Mouse (Mus musculus): ENCODE measurements around the gene Grin2a. TPM values are rescaled to one million over a fixed set of nuclear protein-coding genes. Genes with fewer than 3 reads are reported as not detected.

Grin2a gene
- polyA plus RNA-seq, 1 experiment from 2014 or later, result 0.65 TPM

DNA sequence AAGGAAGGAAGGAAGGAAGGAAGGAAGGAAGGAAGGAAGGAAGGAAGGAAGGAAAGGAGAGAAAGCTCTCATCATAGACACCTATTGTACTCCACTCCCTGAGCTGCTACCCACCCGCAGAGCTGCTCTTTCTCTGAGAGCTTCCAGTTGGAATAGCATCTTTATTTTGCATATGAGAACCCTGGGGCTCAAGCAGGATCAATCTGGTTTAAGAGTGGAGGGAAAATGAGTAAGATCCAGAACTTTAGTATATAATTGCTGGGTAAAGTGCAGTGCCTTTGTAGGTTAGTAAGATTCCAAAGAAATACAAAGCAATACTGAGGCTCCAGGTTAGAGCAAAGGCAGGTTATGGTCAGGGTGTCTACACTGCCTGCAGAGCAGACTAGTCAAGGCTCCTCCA is 6.2 kb upstream of the Grin2a start:
- WGBS, result 48% methylated on average over 1 of the region's 1 CpGs
- Histone ChIP-seq H3K36me3 (ENCODE audit: control insufficient read depth, insufficient read depth, low read length) (no peaks in the 10 kb centered on the region), H3K9me3 (replicated peaks; ENCODE audit: control insufficient read depth, low read length) (no peaks in the 10 kb centered on the region), H3K27ac (ENCODE audit: low read length) (no peak overlapping the region), H3K4me1 (ENCODE audit: control insufficient read depth, insufficient read depth, low read length) (no peaks in the 10 kb centered on the region), H3K4me3 (replicated peaks; ENCODE audit: low read length) (no peak overlapping the region), H3K9ac (ENCODE audit: low read length) (no peak overlapping the region), H3K4me2 (ENCODE audit: low read depth, low read length) (no peak overlapping the region), H3K27me3 (ENCODE audit: control insufficient read depth, insufficient read depth, low read length) (peaks cover 4% of the 10 kb centered on the region; the same call in 1 of the 2 replicates)
- no peak for ATAC-seq (ENCODE audit: insufficient read depth, low FRiP score)

GRCm38 (mm10) chr16:9999926-10000325 is 4.6 kb upstream of the Grin2a start:
- Histone ChIP-seq H3K4me1 (ENCODE audit: control insufficient read depth, insufficient read depth, low read length) (no peaks in the 10 kb centered on the region), H3K9me3 (replicated peaks; ENCODE audit: control insufficient read depth, low read length) (no peaks in the 10 kb centered on the region), H3K4me3 (replicated peaks; ENCODE audit: low read length) (no peak overlapping the region), H3K36me3 (ENCODE audit: control insufficient read depth, insufficient read depth, low read length) (no peaks in the 10 kb centered on the region), H3K4me2 (ENCODE audit: low read depth, low read length) (no peak overlapping the region), H3K9ac (ENCODE audit: low read length) (no peak overlapping the region), H3K27me3 (ENCODE audit: control insufficient read depth, insufficient read depth, low read length) (peaks cover 20% of the 10 kb centered on the region), H3K27ac (ENCODE audit: low read length) (no peak overlapping the region)
- 58% methylated on average over 5 of the region's 5 CpGs for WGBS
- ATAC-seq (ENCODE audit: insufficient read depth, low FRiP score), result no peak

GRCm38 (mm10) chr16:9997931-9998330 is 2.6 kb upstream of the Grin2a start:
- H3K4me2 ChIP-seq (ENCODE audit: low read depth, low read length), result no peak overlapping the region
- peaks cover 39% of the 10 kb centered on the region for H3K27me3 ChIP-seq (ENCODE audit: control insufficient read depth, insufficient read depth, low read length)
- no peak for ATAC-seq (ENCODE audit: insufficient read depth, low FRiP score)
- H3K36me3 ChIP-seq (ENCODE audit: control insufficient read depth, insufficient read depth, low read length), result no peaks in the 10 kb centered on the region
- H3K4me3 ChIP-seq (replicated peaks; ENCODE audit: low read length), result no peak overlapping the region
- H3K27ac ChIP-seq (ENCODE audit: low read length), result no peak overlapping the region
- peaks cover 4% of the 10 kb centered on the region; the same call in 1 of the 2 replicates for H3K4me1 ChIP-seq (ENCODE audit: control insufficient read depth, insufficient read depth, low read length)
- no peak overlapping the region for H3K9ac ChIP-seq (ENCODE audit: low read length)
- H3K9me3 ChIP-seq (replicated peaks; ENCODE audit: control insufficient read depth, low read length), result no peaks in the 10 kb centered on the region

GRCm38 (mm10) chr16:9995814-9996210 is 452 bp upstream of the Grin2a start:
- Histone ChIP-seq H3K4me1 (ENCODE audit: control insufficient read depth, insufficient read depth, low read length) (peaks cover 7% of the 10 kb centered on the region; the same call in 1 of the 2 replicates), H3K9ac (ENCODE audit: low read length) (no peak overlapping the region), H3K4me2 (ENCODE audit: low read depth, low read length) (no peak overlapping the region; the same call in 1 of the 2 replicates), H3K9me3 (replicated peaks; ENCODE audit: control insufficient read depth, low read length) (no peaks in the 10 kb centered on the region), H3K27me3 (ENCODE audit: control insufficient read depth, insufficient read depth, low read length) (peaks cover 56% of the 10 kb centered on the region), H3K27ac (ENCODE audit: low read length) (no peak overlapping the region), H3K36me3 (ENCODE audit: control insufficient read depth, insufficient read depth, low read length) (no peaks in the 10 kb centered on the region), H3K4me3 (replicated peaks; ENCODE audit: low read length) (no peak overlapping the region)
- WGBS, result 26% methylated on average over 13 of the region's 13 CpGs
- ATAC-seq (ENCODE audit: insufficient read depth, low FRiP score), result no peak

- H3K9me3 ChIP-seq (replicated peaks; ENCODE audit: control insufficient read depth, low read length), result no peaks in the 10 kb centered on the region
- WGBS, result under 1% methylated on average over 47 of the region's 51 CpGs
- H3K9ac ChIP-seq (ENCODE audit: low read length), result no peak overlapping the region
- H3K27me3 ChIP-seq (ENCODE audit: control insufficient read depth, insufficient read depth, low read length), result peaks cover 56% of the 10 kb centered on the region
- peak overlapping the region; percentile 30 for H3K4me3 ChIP-seq (replicated peaks; ENCODE audit: low read length)
- peak; percentile 41 for ATAC-seq (ENCODE audit: insufficient read depth, low FRiP score)
- H3K36me3 ChIP-seq (ENCODE audit: control insufficient read depth, insufficient read depth, low read length), result no peaks in the 10 kb centered on the region
- H3K4me2 ChIP-seq (ENCODE audit: low read depth, low read length), result peak overlapping the region; percentile 50
- H3K4me1 ChIP-seq (ENCODE audit: control insufficient read depth, insufficient read depth, low read length), result peaks cover 7% of the 10 kb centered on the region; the same call in 1 of the 2 replicates
- no peak overlapping the region for H3K27ac ChIP-seq (ENCODE audit: low read length)
Measured at GRCm38 (mm10) chr16:9994041-9994950, 1.1 kb downstream of the Grin2a start.

GRCm38 (mm10) chr16:9993255-9994040 is 1.9 kb downstream of the Grin2a start:
- Histone ChIP-seq H3K4me1 (ENCODE audit: control insufficient read depth, insufficient read depth, low read length) (peaks cover 7% of the 10 kb centered on the region; the same call in 1 of the 2 replicates), H3K4me2 (ENCODE audit: low read depth, low read length) (peak overlapping the region; percentile 50), H3K27me3 (ENCODE audit: control insufficient read depth, insufficient read depth, low read length) (peaks cover 56% of the 10 kb centered on the region), H3K27ac (ENCODE audit: low read length) (no peak overlapping the region), H3K9ac (ENCODE audit: low read length) (no peak overlapping the region), H3K4me3 (replicated peaks; ENCODE audit: low read length) (peak overlapping the region; percentile 30), H3K36me3 (ENCODE audit: control insufficient read depth, insufficient read depth, low read length) (no peaks in the 10 kb centered on the region), H3K9me3 (replicated peaks; ENCODE audit: control insufficient read depth, low read length) (no peaks in the 10 kb centered on the region)
- 1% methylated on average over 39 of the region's 39 CpGs for WGBS
- peak; percentile 52 for ATAC-seq (ENCODE audit: insufficient read depth, low FRiP score)

DNA sequence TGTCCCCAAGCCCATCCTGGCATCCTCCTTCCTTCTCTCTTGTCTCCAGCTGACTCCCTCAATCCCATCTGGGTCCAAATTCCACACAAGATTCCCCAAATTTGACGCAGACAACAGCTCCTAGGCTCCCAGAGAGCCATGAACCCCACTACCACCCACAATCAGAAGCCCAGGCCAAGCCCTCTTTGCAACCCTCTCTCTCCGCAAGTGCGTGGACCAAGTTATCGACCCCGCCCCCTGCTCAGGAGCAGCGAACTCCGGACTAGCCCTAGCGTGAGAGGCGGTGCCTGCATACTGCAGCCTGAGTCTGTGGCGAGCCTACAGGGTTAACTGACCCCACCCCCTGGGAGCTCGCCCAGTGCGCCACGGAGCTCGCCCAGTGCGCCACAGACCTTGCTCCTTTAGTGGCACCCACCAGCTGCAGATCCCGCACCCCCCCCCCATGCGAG is 2.6 kb downstream of the Grin2a start:
- Histone ChIP-seq H3K9ac (ENCODE audit: low read length) (no peak overlapping the region), H3K36me3 (ENCODE audit: control insufficient read depth, insufficient read depth, low read length) (no peaks in the 10 kb centered on the region), H3K4me3 (replicated peaks; ENCODE audit: low read length) (peak overlapping the region; percentile 30), H3K4me2 (ENCODE audit: low read depth, low read length) (peak overlapping the region; percentile 50; the same call in 1 of the 2 replicates), H3K9me3 (replicated peaks; ENCODE audit: control insufficient read depth, low read length) (no peaks in the 10 kb centered on the region), H3K27me3 (ENCODE audit: control insufficient read depth, insufficient read depth, low read length) (peaks cover 56% of the 10 kb centered on the region), H3K4me1 (ENCODE audit: control insufficient read depth, insufficient read depth, low read length) (peaks cover 7% of the 10 kb centered on the region; the same call in 1 of the 2 replicates), H3K27ac (ENCODE audit: low read length) (no peak overlapping the region)
- ATAC-seq (ENCODE audit: insufficient read depth, low FRiP score), result no peak
- 1% methylated on average over 17 of the region's 17 CpGs for WGBS

GRCm38 (mm10) chr16:9992076-9992772 is 3.1 kb downstream of the Grin2a start:
- peaks cover 56% of the 10 kb centered on the region for H3K27me3 ChIP-seq (ENCODE audit: control insufficient read depth, insufficient read depth, low read length)
- H3K4me1 ChIP-seq (ENCODE audit: control insufficient read depth, insufficient read depth, low read length), result peaks cover 7% of the 10 kb centered on the region; the same call in 1 of the 2 replicates
- no peaks in the 10 kb centered on the region for H3K9me3 ChIP-seq (replicated peaks; ENCODE audit: control insufficient read depth, low read length)
- H3K9ac ChIP-seq (ENCODE audit: low read length), result no peak overlapping the region
- H3K27ac ChIP-seq (ENCODE audit: low read length), result no peak overlapping the region
- 17% methylated on average over 34 of the region's 34 CpGs for WGBS
- ATAC-seq (ENCODE audit: insufficient read depth, low FRiP score), result no peak
- H3K4me2 ChIP-seq (ENCODE audit: low read depth, low read length), result 0 out of 2 replicates have a peak overlapping the region, but pooled peaks have one; percentile 50
- H3K36me3 ChIP-seq (ENCODE audit: control insufficient read depth, insufficient read depth, low read length), result no peaks in the 10 kb centered on the region
- no peak overlapping the region for H3K4me3 ChIP-seq (replicated peaks; ENCODE audit: low read length)
